Mouse (Mus musculus) urinary bladder, adult 18-20 months (tissue): Measurements from ENCODE around the gene Dnaic1.

Experiments used
- DNase-seq, 2 experiments: peaks; one replicate each; pipeline ENCODE4 v3.0.0; 2022; ENCODE audit warnings: low spot score in 2 of 2, mixed read lengths in 2 of 2

Gene Dnaic1

GRCm38 (mm10) chr4:41635906-41636305 is 66.3 kb downstream of the Dnaic1 start:
- no peak for DNase-seq

- DNase-seq = no peak
Measured at GRCm38 (mm10) chr4:41636366-41636765, 66.8 kb downstream of the Dnaic1 start.

- DNase-seq = no peak
Measured at GRCm38 (mm10) chr4:41636882-41637635, 67.5 kb downstream of the Dnaic1 start.

- no peak for DNase-seq
Measured at GRCm38 (mm10) chr4:41638186-41638731, 68.7 kb downstream of the Dnaic1 start.

- no peak for DNase-seq
Measured at GRCm38 (mm10) chr4:41638828-41639213, 69.2 kb downstream of the Dnaic1 start.

- no peak for DNase-seq
Measured at GRCm38 (mm10) chr4:41639214-41639841, 69.8 kb downstream of the Dnaic1 start.

GRCm38 (mm10) chr4:41639913-41640507 is 70.4 kb downstream of the Dnaic1 start, which contains the start of gene Enho:
Enho (minus strand) TSS chr4:41640324.
- DNase-seq = peak; percentile 93 to 95

GRCm38 (mm10) chr4:41641199-41641822 is 71.7 kb downstream of the Dnaic1 start:
- no peak for DNase-seq

GRCm38 (mm10) chr4:41645488-41645887 is 75.9 kb downstream of the Dnaic1 start:
- DNase-seq = no peak

GRCm38 (mm10) chr4:41648157-41648556 is 78.6 kb downstream of the Dnaic1 start:
- DNase-seq = peak in 1 of 2 experiments; percentile 45

GRCm38 (mm10) chr4:41648627-41649026 is 79.1 kb downstream of the Dnaic1 start:
- no peak for DNase-seq

GRCm38 (mm10) chr4:41653296-41653695 is 83.7 kb downstream of the Dnaic1 start:
- DNase-seq = peak in 1 of 2 experiments; percentile 66

GRCm38 (mm10) chr4:41653730-41654129 is 84.2 kb downstream of the Dnaic1 start:
- no peak for DNase-seq

- no peak for DNase-seq
Measured at GRCm38 (mm10) chr4:41654217-41654616, 84.6 kb downstream of the Dnaic1 start.

GRCm38 (mm10) chr4:41655525-41655924 is 86.0 kb downstream of the Dnaic1 start:
- no peak for DNase-seq

- no peak for DNase-seq
Measured at GRCm38 (mm10) chr4:41658566-41659384, 89.2 kb downstream of the Dnaic1 start.

GRCm38 (mm10) chr4:41659556-41659955 is 90.0 kb downstream of the Dnaic1 start:
- no peak for DNase-seq

GRCm38 (mm10) chr4:41660851-41661430 is 91.4 kb downstream of the Dnaic1 start:
- DNase-seq = no peak

GRCm38 (mm10) chr4:41662723-41663122 is 93.1 kb downstream of the Dnaic1 start:
- no peak for DNase-seq

GRCm38 (mm10) chr4:41663614-41664013 is 94.0 kb downstream of the Dnaic1 start:
- no peak for DNase-seq

GRCm38 (mm10) chr4:41664533-41664932 is 95.0 kb downstream of the Dnaic1 start:
- DNase-seq = no peak
